Mouse (Mus musculus) WW6 (cell line): Measurements from ENCODE around the gene Abhd5.
A peak's percentile ranks its signal among the peaks of the same experiment; 100 is the strongest.

ENCODE experiments used
- DNase-seq: peaks from one replicate; pipeline ENCODE4 v3.0.0-alpha.2; 2013; ENCODE audit warnings: low read depth, low spot score

Abhd5 gene

DNA sequence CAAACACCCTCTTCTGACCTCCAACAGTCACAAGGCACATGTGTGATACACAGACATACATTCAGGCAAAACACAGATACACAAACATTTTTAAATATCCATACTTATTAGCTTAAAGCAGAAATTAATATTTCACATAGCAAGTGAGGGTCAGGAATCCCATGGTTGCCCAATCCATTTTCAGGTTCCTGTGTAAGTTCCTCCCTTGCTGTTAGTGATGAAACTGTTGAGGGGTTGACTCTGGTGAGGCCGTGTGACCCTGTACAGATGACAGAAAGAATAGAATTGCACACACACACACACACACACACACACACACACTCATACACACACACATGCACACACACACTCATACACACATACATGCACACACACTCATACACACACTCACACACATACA lies 63.2 kb downstream of the Abhd5 start:
- no peak for DNase-seq

DNA sequence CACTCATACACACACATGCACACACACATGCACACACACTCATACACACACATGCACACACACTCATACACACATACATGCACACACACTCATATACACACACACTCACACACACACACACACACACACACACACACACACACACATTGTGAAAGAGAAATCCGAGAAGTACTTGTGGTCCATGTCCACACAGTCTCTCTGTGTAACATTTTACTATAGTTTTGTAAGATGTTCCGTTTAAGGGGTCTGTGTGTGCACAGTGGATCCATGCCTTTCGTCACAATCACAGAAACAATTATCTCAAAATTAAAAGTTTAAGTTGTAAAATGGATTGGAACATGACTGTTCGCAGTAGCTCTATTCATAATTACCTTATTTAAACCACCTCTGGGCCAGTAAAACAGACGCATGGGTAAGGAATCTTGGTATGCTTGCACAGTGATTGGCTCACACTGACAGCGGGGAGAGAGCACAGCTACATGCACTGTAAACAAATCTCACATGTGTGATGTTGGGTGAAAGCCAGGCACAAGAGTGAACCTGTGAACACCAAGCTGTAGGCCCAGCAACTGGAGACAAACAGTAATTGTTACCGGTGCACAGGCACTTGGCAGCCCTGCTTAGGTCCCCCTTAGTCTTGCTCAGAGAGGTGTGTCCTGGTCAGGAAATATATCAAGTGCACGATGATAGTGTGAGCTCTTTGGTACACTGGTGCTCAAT lies 63.8 kb downstream of the Abhd5 start:
- DNase-seq: no peak

DNA sequence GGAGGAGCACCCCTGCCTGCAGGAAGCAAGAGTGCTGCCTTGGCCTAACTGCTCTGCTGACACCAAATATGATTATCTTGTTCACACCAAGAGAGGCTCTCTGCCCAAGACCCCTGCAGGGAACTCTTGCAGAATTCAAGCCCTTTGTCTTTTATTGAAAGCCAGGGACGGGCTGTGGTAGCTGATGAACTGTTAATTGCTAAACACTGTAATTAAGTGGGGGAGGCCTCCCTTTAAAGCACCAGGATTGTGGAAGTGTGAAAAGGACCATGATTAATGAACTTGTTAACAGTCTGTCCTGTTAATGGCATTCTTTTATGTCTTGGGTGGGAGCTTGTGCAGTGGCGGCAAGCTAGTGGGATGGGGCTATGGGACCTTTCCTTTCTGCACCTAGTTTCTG lies 65.2 kb downstream of the Abhd5 start:
- DNase-seq: no peak

DNA sequence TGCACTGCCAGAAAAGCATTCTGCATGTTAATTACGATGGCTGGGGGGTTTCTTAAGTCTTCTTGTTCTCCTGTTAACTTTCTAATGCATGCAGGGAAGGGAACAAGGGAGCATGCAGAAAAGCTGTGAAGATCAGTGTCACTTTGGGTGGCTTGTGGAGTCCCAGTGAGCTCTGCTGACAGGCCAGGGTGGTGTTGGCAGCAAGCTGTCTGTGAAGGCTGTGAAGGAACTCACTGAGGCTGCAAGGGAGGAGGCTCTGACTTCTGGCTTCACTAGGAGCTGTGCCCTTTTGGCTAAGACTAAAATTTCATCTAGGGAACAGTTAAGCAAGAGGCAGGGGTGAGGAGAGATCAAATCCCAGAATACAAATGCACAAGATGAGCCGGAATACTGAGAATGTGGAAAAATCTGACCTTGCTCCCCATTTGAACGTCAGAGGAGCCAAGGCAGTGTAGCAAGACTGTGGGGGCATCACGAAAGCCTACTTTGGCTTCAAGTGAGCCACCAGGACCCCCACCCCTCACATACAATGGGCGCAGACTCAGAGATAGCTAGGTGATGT lies 68.9 kb downstream of the Abhd5 start:
- DNase-seq: no peak

DNA sequence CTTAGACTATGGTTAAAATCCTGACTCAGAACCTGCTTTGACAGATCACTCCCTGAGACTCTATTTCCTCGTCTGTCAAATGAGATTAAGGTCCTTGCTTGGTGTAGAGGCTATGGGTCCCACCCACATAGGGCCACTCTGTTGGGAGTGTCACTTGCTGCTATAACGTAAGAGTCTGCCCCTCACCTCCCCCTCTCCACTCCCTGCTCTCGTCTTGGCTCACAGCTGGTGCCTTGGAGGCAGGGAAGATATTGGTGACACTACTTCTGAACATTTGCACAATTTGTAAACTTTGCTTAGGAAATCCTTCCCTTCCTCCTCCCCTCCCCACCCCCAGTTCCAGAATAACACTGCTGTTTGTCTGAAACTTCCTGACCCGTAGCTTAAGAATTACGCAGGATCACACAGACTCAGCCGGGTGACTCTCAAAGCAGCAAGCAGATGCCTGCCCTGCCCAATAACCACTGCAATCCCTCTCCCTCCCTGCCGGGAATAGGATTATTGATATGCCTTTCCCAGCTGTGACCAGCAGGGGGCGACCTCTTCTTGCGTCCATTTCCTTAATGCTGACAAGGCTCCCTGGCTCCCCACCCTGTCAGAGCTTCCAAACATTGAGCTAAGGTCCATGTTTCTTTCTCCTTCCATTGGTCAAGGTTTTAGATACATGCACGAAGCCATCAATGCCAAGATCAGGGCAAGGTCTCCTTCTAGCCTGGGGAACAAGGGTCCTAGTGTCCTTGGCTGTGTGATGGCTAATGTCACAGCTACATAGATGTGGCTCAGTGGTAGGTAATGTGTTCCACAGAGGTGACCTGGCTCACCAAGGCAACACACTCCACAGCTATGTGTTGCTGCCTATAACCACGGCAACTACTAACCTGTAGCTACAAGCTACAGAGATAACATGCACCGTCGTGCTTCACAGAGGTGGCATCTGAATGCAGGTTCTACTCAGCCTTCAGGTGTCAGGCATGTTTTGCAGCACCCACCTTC lies 69.7 kb downstream of the Abhd5 start:
- DNase-seq: peak; percentile 33

DNA sequence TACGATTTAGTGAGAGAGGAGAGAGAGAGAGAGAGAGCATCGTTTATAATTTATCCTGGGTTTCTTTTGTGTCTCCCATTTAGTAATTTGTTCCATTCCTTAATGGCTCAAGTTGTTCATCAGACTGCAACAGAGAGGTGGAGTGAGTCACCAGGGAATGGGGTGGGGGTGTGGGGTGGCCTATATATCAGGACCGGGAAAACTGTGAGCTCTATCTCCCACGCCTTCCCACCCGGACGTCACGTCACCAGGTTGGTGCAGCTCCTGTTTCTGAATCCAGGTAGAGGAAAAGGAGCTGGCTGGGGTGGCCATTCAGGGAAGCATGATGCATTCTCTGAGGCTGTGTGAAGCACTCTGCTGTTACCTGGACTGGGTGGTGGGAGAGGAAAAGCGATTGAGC lies 70.5 kb downstream of the Abhd5 start:
- no peak for DNase-seq

DNA sequence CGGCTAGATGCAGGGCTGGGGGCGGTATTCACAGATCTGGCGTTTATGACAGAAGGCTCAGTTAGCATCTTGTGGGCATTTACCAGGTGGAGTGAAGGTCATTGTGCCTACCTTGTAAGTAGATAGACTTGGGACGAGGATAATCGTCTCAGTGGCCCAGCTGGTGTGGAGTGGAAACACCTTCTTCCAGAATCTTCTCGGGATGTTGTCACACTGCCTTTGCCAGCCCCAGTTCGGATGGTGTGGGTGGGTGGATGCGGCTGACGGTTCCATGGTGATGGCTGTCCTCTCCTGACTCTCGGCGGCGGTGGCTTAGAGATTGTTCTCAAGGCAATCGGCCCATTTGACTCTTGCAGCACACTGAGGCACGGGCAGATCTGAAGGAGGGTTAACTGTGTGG lies 71.3 kb downstream of the Abhd5 start:
- DNase-seq: no peak

DNA sequence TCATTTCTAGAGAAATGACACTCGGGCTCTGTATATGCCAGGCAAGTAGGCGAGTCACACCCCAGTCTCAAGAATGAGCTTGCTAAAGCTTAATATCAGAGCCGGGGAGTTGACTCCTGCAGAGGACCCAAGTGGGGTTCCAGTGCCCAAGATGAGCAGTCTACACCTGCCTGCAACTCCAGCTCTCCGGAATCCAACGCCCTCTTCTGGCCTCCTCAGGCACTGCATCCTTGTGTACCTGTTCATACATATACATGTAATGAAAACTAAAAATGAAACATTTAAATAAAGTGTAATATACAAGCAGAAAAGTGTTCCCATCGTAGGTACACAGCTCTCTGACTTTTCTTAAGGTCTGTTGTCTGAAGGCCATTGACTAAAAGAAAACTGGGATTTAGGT lies 71.7 kb downstream of the Abhd5 start:
- no peak for DNase-seq

DNA sequence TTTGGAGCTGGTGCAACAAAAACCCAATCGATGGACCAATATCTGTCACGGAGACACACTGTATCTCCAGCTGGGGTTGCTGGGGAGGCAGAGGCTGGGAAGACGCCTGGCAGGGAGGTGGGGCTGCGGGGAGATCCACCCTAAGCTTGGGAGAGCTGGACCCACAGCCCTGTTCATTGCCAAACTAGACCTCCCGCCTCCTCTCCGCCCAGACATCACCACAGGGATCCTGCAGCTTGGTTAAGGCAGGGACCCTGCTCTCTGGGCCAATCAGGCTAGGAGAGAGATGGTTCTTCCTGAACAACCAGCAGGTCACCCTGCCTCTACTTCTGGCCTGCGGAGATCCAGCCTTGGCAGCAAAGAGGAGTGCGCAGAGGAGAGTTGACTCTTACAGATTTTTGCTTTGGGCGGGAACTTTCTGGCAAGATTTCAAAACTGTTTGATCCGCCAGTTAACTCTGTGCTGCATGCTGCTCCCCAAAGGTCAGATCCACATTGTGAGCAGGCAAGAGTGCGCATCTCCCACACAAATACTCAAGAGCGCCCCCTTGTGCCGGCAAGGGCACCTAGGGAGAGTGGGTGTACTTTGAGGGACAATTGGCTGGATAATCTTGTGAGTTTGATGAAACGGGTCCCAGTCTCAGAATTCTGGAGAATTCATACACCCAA lies 73.7 kb downstream of the Abhd5 start:
- DNase-seq: peak; percentile 38

DNA sequence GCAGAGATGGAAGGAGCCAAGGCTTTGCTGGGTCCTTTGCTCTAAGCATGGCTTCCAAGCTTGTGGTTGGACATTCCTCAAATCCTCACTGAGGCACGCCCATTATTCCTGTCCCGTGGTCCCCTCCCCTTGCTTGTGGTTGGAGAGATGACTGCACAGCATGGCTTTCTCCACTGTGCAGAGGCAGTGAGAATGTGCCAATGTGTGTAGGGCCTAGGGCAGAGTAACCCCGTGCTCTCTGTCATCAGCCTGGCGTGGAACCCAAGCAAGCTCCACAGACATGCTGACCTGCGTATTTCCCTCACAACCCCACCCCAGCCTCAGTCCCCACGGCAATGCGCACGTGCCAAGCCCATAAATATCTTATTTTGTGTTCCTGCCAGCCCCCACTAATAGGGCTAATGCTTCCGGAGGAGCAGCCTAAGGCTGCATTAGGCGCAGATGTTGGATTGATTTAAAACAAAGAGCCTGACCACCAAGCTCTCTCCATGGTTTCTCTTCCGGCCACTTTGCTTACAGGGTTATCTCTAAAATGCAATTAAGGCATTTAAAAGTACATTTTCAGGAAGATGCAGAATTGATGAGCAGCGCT lies 77.7 kb downstream of the Abhd5 start:
- DNase-seq: no peak

DNA sequence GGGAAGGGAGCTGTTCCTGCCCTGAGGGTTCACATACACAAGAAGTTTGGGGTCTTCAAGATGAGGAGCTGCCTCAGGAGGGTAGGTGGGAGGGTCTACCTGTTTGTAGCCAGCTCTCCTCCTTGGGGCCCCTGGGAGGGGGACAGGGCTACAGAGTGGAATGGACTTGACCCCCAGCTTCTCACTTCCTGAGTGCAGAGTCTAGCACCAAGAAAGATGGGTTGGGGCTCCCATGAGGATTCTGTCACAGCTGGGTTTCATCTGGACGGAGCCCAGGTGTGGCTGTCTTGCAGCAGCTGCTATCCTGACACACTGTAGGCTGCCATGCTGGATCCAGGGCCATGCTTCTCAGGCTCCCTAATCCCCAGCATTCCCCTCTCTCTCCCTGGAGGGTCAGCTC lies 78.3 kb downstream of the Abhd5 start:
- DNase-seq: no peak
